Comparison of ENCODE assay signal across 13 mouse cellular contexts in the genomic region with DNA sequence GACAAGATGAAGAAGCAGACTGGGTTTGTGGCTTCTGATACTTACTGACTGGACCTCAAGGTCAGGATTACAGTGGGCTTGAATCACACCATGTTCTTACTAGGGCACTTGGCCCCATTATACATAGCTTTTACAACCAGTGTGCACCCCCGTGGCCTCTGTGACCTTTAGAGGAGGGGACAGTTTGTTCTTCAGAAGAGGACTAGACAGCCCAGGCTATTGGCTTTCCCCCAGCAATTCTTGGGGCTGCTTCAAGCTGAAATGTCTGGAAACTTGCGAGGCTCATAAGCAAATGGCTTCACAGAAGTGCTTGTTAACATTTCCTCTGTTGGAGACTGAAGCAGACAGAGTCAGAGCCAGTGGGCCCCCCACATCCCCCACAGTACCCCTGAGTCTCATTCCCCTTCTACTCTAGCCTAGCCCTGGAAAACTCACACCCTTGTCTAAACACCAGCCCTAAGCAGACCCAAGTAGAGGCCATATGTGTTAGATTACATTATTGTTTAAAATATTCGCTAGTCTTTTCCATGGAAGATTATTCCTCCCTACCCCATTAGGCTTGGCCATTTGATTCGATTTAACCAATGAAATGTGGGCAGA.
A peak's percentile ranks its signal among the peaks of the same experiment; 100 is the strongest.
DNase-seq lines count a peak whose midpoint lies in the region; ATAC-seq lines count a peak whose summit lies in the region.
"Had no signal": no experiment of that assay in that cellular context is flagged by ENCODE, and none has a peak within 500 bp of the region (broad histone marks: within the 10 kb centered on the region; RNA-seq: fewer than 3 reads in every experiment).

No protein-coding gene starts in this region.

- H3K9ac ChIP-seq in hindbrain, embryonic 12.5 days: no peak overlapping the region
- H3K9ac ChIP-seq in hindbrain, embryonic 13.5 days: no peak overlapping the region
- H3K9ac ChIP-seq in embryonic facial prominence, embryonic 15.5 days: no peak overlapping the region
- no peak overlapping the region for H3K9ac ChIP-seq in forebrain, embryonic 14.5 days (ENCODE audit: low read length)

- H3K27me3 ChIP-seq in hindbrain, embryonic 12.5 days: no peaks in the 10 kb centered on the region
- H3K27me3 ChIP-seq in hindbrain, embryonic 13.5 days: no peaks in the 10 kb centered on the region
- H3K27me3 ChIP-seq in embryonic facial prominence, embryonic 10.5 days (replicated peaks; ENCODE audit: low read depth, poor library complexity, severe bottlenecking): no peaks in the 10 kb centered on the region
- H3K27me3 ChIP-seq in embryonic facial prominence, embryonic 15.5 days: no peaks in the 10 kb centered on the region
- H3K27me3 ChIP-seq in forebrain, embryonic 14.5 days (replicated peaks; ENCODE audit: control insufficient read depth, insufficient read depth, low read length): no peaks in the 10 kb centered on the region
- H3K27me3 ChIP-seq: Patski had no signal

- H3K4me1 ChIP-seq in hindbrain, embryonic 12.5 days: peaks cover 34% of the 10 kb centered on the region
- peaks cover 39% of the 10 kb centered on the region for H3K4me1 ChIP-seq in hindbrain, embryonic 13.5 days (replicated peaks)
- H3K4me1 ChIP-seq in embryonic facial prominence, embryonic 10.5 days: peaks cover 65% of the 10 kb centered on the region
- peaks cover 55% of the 10 kb centered on the region for H3K4me1 ChIP-seq in embryonic facial prominence, embryonic 15.5 days
- peaks cover 12% of the 10 kb centered on the region for H3K4me1 ChIP-seq in forebrain, embryonic 14.5 days (ENCODE audit: control insufficient read depth, insufficient read depth, low read length)

- H3K36me3 ChIP-seq in hindbrain, embryonic 12.5 days: no peaks in the 10 kb centered on the region
- no peaks in the 10 kb centered on the region for H3K36me3 ChIP-seq in hindbrain, embryonic 13.5 days
- no peaks in the 10 kb centered on the region for H3K36me3 ChIP-seq in embryonic facial prominence, embryonic 10.5 days (replicated peaks)
- no peaks in the 10 kb centered on the region for H3K36me3 ChIP-seq in embryonic facial prominence, embryonic 15.5 days
- H3K36me3 ChIP-seq in forebrain, embryonic 14.5 days (ENCODE audit: control insufficient read depth, insufficient read depth, low read length): no peaks in the 10 kb centered on the region

- H3K27ac ChIP-seq in hindbrain, embryonic 12.5 days: peak overlapping the region; percentile 30; the same call in 1 of the 2 replicates
- H3K27ac ChIP-seq in hindbrain, embryonic 13.5 days: no peak overlapping the region
- H3K27ac ChIP-seq in embryonic facial prominence, embryonic 10.5 days (replicated peaks): peak overlapping the region; percentile 52; the same call in 1 of the 2 replicates
- peak overlapping the region; percentile 70 for H3K27ac ChIP-seq in embryonic facial prominence, embryonic 15.5 days (replicated peaks)
- H3K27ac ChIP-seq in forebrain, embryonic 14.5 days (ENCODE audit: low read depth, low read length): no peak overlapping the region
- H3K27ac ChIP-seq: hindbrain, postnatal 0 days had no signal

- H3K9me3 ChIP-seq in hindbrain, embryonic 12.5 days (replicated peaks): no peaks in the 10 kb centered on the region
- no peaks in the 10 kb centered on the region for H3K9me3 ChIP-seq in hindbrain, embryonic 13.5 days
- H3K9me3 ChIP-seq in embryonic facial prominence, embryonic 10.5 days: no peaks in the 10 kb centered on the region
- no peaks in the 10 kb centered on the region for H3K9me3 ChIP-seq in embryonic facial prominence, embryonic 15.5 days (replicated peaks)
- no peaks in the 10 kb centered on the region for H3K9me3 ChIP-seq in forebrain, embryonic 14.5 days (replicated peaks; ENCODE audit: control insufficient read depth, low read length)

- ATAC-seq in hindbrain, embryonic 12.5 days (ENCODE audit: low FRiP score): no peak
- ATAC-seq in hindbrain, embryonic 13.5 days (ENCODE audit: low FRiP score): no peak
- ATAC-seq in embryonic facial prominence, embryonic 15.5 days (ENCODE audit: insufficient number of reproducible peaks, low FRiP score, low TSS enrichment, low read depth): peak; percentile 63
- ATAC-seq in erythroid progenitor cell, adult 5-6 weeks (replicated peaks; ENCODE audit: low FRiP score, poor library complexity, severe bottlenecking): no peak
- ATAC-seq in forebrain, embryonic 14.5 days: no peak
- ATAC-seq: hindbrain, postnatal 0 days; Patski had no signal

- 76% methylated on average over 4 of the region's 4 CpGs for WGBS in hindbrain, embryonic 12.5 days
- 77% methylated on average over 4 of the region's 4 CpGs for WGBS in hindbrain, embryonic 13.5 days
- WGBS in embryonic facial prominence, embryonic 10.5 days: 75% methylated on average over 4 of the region's 4 CpGs
- WGBS in embryonic facial prominence, embryonic 15.5 days: 45% methylated on average over 4 of the region's 4 CpGs
- WGBS in forebrain, embryonic 14.5 days: 85% methylated on average over 4 of the region's 4 CpGs

- DNase-seq in embryonic facial prominence, embryonic 10.5 days (ENCODE audit: low spot score): no peak
- peak; percentile 12 for DNase-seq in lung, postnatal 36 days
- DNase-seq in forebrain, embryonic 14.5 days (ENCODE audit: low spot score): no peak
- DNase-seq in adrenal gland, adult 2 months: no peak
- DNase-seq: B cell, adult 2 months; heart, adult 18-20 months had no signal

- no peak overlapping the region for H3K4me3 ChIP-seq in hindbrain, embryonic 12.5 days
- no peak overlapping the region for H3K4me3 ChIP-seq in hindbrain, embryonic 13.5 days
- no peak overlapping the region for H3K4me3 ChIP-seq in embryonic facial prominence, embryonic 10.5 days
- H3K4me3 ChIP-seq in embryonic facial prominence, embryonic 15.5 days (replicated peaks): no peak overlapping the region
- no peak overlapping the region for H3K4me3 ChIP-seq in forebrain, embryonic 14.5 days (ENCODE audit: low read depth, low read length)

- H3K4me2 ChIP-seq in hindbrain, embryonic 12.5 days (replicated peaks): no peak overlapping the region
- no peak overlapping the region for H3K4me2 ChIP-seq in hindbrain, embryonic 13.5 days
- H3K4me2 ChIP-seq in embryonic facial prominence, embryonic 15.5 days (replicated peaks): no peak overlapping the region
- no peak overlapping the region for H3K4me2 ChIP-seq in forebrain, embryonic 14.5 days (ENCODE audit: low read length)
- H3K4me2 ChIP-seq: midbrain, embryonic 11.5 days had no signal

Comparison
In these comparisons a context has a peak if more than half of its experiments do, and no peak if none do; other contexts are left out.
1. H3K27ac ChIP-seq: peak in hindbrain, embryonic 12.5 days (single experiment), embryonic facial prominence, embryonic 10.5 days (single experiment) and embryonic facial prominence, embryonic 15.5 days (single experiment); none in hindbrain, embryonic 13.5 days (single experiment) and forebrain, embryonic 14.5 days (single experiment).